Mouse (Mus musculus): ENCODE results near the gene Cd28. TPM values are rescaled to one million over a fixed set of nuclear protein-coding genes. Genes with fewer than 3 reads are reported as not detected.

The Cd28 gene
- polyA plus RNA-seq, 1 experiment from 2014 or later, result 0.16 TPM

DNA sequence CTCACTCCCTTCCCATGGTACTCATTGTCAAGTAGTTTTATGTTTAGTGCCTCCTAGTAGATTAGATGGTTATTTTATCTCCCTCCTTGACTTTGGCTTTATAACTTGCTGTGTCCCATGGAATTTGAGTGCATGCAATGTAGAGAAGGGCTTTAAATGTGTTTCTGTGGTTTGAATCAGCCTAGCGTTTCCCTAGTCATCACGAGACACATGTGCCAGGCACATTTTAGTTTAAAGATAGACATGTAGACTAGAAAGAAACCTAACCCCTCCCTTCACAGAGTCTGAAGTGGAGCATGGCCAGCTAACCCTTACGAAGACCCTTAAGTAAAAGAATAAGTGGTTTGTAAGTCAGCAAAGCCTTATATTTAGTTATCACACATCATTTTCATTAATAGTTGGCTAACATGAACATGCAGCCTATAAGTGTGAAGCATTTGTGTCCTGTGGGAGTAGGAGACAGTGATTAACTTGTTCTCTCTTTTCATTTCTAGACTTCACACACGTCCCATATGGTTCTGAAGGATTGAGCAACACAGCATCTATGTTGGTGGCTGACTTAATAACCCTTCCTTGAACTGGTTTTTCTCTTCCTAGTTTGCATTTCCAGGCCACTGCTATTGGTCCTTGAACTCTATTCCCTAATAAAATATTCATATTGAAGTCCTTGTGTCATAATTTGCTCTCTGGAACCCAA lies 86.7 kb downstream of the Cd28 start:
- no peak overlapping the region for H3K27ac ChIP-seq (ENCODE audit: low read depth, low read length)
- no peak overlapping the region for H3K4me2 ChIP-seq (replicated peaks; ENCODE audit: low read depth, low read length)
- H3K9me3 ChIP-seq (ENCODE audit: control insufficient read depth, low read length), result no peaks in the 10 kb centered on the region
- ATAC-seq (ENCODE audit: low FRiP score, low TSS enrichment), result no peak
- H3K36me3 ChIP-seq (ENCODE audit: control insufficient read depth, insufficient read depth, low read length), result no peaks in the 10 kb centered on the region
- H3K27me3 ChIP-seq (ENCODE audit: control insufficient read depth, insufficient read depth, low read length), result no peaks in the 10 kb centered on the region
- H3K4me1 ChIP-seq (ENCODE audit: control insufficient read depth, insufficient read depth, low read length), result no peaks in the 10 kb centered on the region
- no peak overlapping the region for H3K9ac ChIP-seq (ENCODE audit: low read depth, low read length)
- WGBS, result 86% methylated on average over 4 of the region's 4 CpGs
- H3K4me3 ChIP-seq (ENCODE audit: low read length), result no peak overlapping the region

- Histone ChIP-seq H3K4me3 (ENCODE audit: low read length) (no peak overlapping the region), H3K36me3 (ENCODE audit: control insufficient read depth, insufficient read depth, low read length) (no peaks in the 10 kb centered on the region), H3K4me2 (replicated peaks; ENCODE audit: low read depth, low read length) (no peak overlapping the region), H3K9ac (ENCODE audit: low read depth, low read length) (no peak overlapping the region), H3K27me3 (ENCODE audit: control insufficient read depth, insufficient read depth, low read length) (no peaks in the 10 kb centered on the region), H3K4me1 (ENCODE audit: control insufficient read depth, insufficient read depth, low read length) (no peaks in the 10 kb centered on the region), H3K9me3 (ENCODE audit: control insufficient read depth, low read length) (no peaks in the 10 kb centered on the region), H3K27ac (ENCODE audit: low read depth, low read length) (no peak overlapping the region)
- 82% methylated on average over 6 of the region's 6 CpGs for WGBS
- ATAC-seq (ENCODE audit: low FRiP score, low TSS enrichment), result no peak
These were observed 87.5 kb downstream of the Cd28 start for GRCm38 (mm10) chr1:60803825-60804696.

DNA sequence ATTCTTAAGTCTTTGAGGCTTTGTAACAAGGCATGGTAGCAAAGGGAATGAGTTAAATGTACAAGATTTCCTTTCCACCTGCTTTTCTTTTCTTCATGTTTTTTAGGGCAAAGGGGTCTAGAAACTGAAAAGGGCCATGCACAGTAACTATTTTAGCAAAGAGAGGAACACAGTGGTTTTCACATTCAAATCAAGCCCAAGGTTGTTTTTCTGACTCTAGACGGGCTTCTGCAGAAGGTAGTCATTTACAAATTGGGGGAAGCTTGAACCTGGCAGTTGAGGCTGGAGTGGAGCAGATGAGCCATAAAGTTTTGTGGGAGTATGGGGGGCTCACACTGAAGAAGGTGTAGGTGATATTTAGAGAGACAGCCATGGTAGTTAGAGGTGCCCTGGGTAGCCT lies 88.6 kb downstream of the Cd28 start:
- ATAC-seq (ENCODE audit: low FRiP score, low TSS enrichment), result no peak
- no peaks in the 10 kb centered on the region for H3K36me3 ChIP-seq (ENCODE audit: control insufficient read depth, insufficient read depth, low read length)
- H3K27ac ChIP-seq (ENCODE audit: low read depth, low read length), result no peak overlapping the region
- no peaks in the 10 kb centered on the region for H3K27me3 ChIP-seq (ENCODE audit: control insufficient read depth, insufficient read depth, low read length)
- H3K9me3 ChIP-seq (ENCODE audit: control insufficient read depth, low read length), result no peaks in the 10 kb centered on the region
- no peak overlapping the region for H3K9ac ChIP-seq (ENCODE audit: low read depth, low read length)
- no peak overlapping the region for H3K4me2 ChIP-seq (replicated peaks; ENCODE audit: low read depth, low read length)
- no peaks in the 10 kb centered on the region for H3K4me1 ChIP-seq (ENCODE audit: control insufficient read depth, insufficient read depth, low read length)
- WGBS, result 63% methylated on average over 1 of the region's 1 CpGs
- no peak overlapping the region for H3K4me3 ChIP-seq (ENCODE audit: low read length)

GRCm38 (mm10) chr1:60807748-60808147 lies 91.1 kb downstream of the Cd28 start:
- no peaks in the 10 kb centered on the region for H3K27me3 ChIP-seq (ENCODE audit: control insufficient read depth, insufficient read depth, low read length)
- no peak overlapping the region for H3K4me3 ChIP-seq (ENCODE audit: low read length)
- no peaks in the 10 kb centered on the region for H3K9me3 ChIP-seq (ENCODE audit: control insufficient read depth, low read length)
- H3K36me3 ChIP-seq (ENCODE audit: control insufficient read depth, insufficient read depth, low read length), result no peaks in the 10 kb centered on the region
- no peak overlapping the region for H3K9ac ChIP-seq (ENCODE audit: low read depth, low read length)
- H3K4me2 ChIP-seq (replicated peaks; ENCODE audit: low read depth, low read length), result no peak overlapping the region
- WGBS, result 100% methylated on average over 1 of the region's 1 CpGs
- no peak for ATAC-seq (ENCODE audit: low FRiP score, low TSS enrichment)
- H3K27ac ChIP-seq (ENCODE audit: low read depth, low read length), result no peak overlapping the region
- no peaks in the 10 kb centered on the region for H3K4me1 ChIP-seq (ENCODE audit: control insufficient read depth, insufficient read depth, low read length)

DNA sequence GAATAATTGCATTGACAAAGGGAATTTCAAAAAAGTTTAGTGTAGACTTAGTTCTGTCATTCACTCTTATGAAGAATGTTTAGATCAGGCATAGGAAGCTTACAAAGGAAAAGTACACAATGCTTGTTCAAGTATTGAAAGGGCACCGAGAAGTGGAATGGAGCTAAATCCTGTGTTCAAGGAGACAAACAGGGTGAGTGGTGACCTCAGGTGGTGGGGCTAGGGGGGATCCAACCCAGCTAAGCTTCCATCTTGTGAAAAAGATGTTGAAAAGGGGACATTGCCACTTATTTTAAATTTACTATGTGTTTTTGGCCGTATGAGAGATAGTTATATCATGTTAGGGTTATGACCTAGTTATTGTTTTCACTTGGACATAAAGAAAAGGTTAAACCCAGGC lies 91.9 kb downstream of the Cd28 start:
- Histone ChIP-seq H3K27me3 (ENCODE audit: control insufficient read depth, insufficient read depth, low read length) (no peaks in the 10 kb centered on the region), H3K4me3 (ENCODE audit: low read length) (no peak overlapping the region), H3K36me3 (ENCODE audit: control insufficient read depth, insufficient read depth, low read length) (no peaks in the 10 kb centered on the region), H3K27ac (ENCODE audit: low read depth, low read length) (no peak overlapping the region), H3K9ac (ENCODE audit: low read depth, low read length) (no peak overlapping the region), H3K4me2 (replicated peaks; ENCODE audit: low read depth, low read length) (no peak overlapping the region), H3K9me3 (ENCODE audit: control insufficient read depth, low read length) (no peaks in the 10 kb centered on the region), H3K4me1 (ENCODE audit: control insufficient read depth, insufficient read depth, low read length) (no peaks in the 10 kb centered on the region)
- no peak for ATAC-seq (ENCODE audit: low FRiP score, low TSS enrichment)
- WGBS, result 82% methylated on average over 2 of the region's 2 CpGs

- 80% methylated on average over 12 of the region's 12 CpGs for WGBS
- Histone ChIP-seq H3K4me2 (replicated peaks; ENCODE audit: low read depth, low read length) (no peak overlapping the region), H3K4me3 (ENCODE audit: low read length) (no peak overlapping the region), H3K9ac (ENCODE audit: low read depth, low read length) (no peak overlapping the region), H3K9me3 (ENCODE audit: control insufficient read depth, low read length) (no peaks in the 10 kb centered on the region), H3K27me3 (ENCODE audit: control insufficient read depth, insufficient read depth, low read length) (no peaks in the 10 kb centered on the region), H3K4me1 (ENCODE audit: control insufficient read depth, insufficient read depth, low read length) (no peaks in the 10 kb centered on the region), H3K36me3 (ENCODE audit: control insufficient read depth, insufficient read depth, low read length) (no peaks in the 10 kb centered on the region), H3K27ac (ENCODE audit: low read depth, low read length) (no peak overlapping the region)
- ATAC-seq (ENCODE audit: low FRiP score, low TSS enrichment), result no peak
These were observed 92.6 kb downstream of the Cd28 start for GRCm38 (mm10) chr1:60809166-60809565.

DNA sequence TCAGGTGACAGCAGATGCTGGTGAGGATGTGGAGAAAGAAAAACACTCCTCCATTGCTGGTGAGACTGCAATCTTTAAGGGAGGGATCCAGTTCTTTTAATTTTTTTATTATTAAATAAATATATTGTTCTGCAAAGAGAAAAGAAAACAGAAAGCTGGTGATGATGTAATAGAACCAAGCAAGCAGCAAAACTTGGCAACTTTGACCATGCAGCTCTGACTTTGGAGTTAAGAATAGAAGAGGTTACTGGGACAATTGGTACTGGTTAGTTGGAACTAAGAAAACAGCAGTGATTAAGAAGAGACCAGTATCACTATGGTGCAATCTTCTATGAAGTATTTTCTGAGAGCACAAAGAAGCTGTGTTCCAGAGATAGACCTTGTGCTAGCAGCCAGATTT lies 94.2 kb downstream of the Cd28 start:
- no peak overlapping the region for H3K4me3 ChIP-seq (ENCODE audit: low read length)
- ATAC-seq (ENCODE audit: low FRiP score, low TSS enrichment), result no peak
- H3K9me3 ChIP-seq (ENCODE audit: control insufficient read depth, low read length), result no peaks in the 10 kb centered on the region
- no peaks in the 10 kb centered on the region for H3K4me1 ChIP-seq (ENCODE audit: control insufficient read depth, insufficient read depth, low read length)
- H3K36me3 ChIP-seq (ENCODE audit: control insufficient read depth, insufficient read depth, low read length), result no peaks in the 10 kb centered on the region
- no peaks in the 10 kb centered on the region for H3K27me3 ChIP-seq (ENCODE audit: control insufficient read depth, insufficient read depth, low read length)
- H3K27ac ChIP-seq (ENCODE audit: low read depth, low read length), result no peak overlapping the region
- H3K4me2 ChIP-seq (replicated peaks; ENCODE audit: low read depth, low read length), result no peak overlapping the region
- no peak overlapping the region for H3K9ac ChIP-seq (ENCODE audit: low read depth, low read length)

- no peaks in the 10 kb centered on the region for H3K9me3 ChIP-seq (ENCODE audit: control insufficient read depth, low read length)
- H3K9ac ChIP-seq (ENCODE audit: low read depth, low read length), result no peak overlapping the region
- no peaks in the 10 kb centered on the region for H3K27me3 ChIP-seq (ENCODE audit: control insufficient read depth, insufficient read depth, low read length)
- H3K4me1 ChIP-seq (ENCODE audit: control insufficient read depth, insufficient read depth, low read length), result no peaks in the 10 kb centered on the region
- H3K4me2 ChIP-seq (replicated peaks; ENCODE audit: low read depth, low read length), result no peak overlapping the region
- H3K27ac ChIP-seq (ENCODE audit: low read depth, low read length), result no peak overlapping the region
- ATAC-seq (ENCODE audit: low FRiP score, low TSS enrichment), result no peak
- no peaks in the 10 kb centered on the region for H3K36me3 ChIP-seq (ENCODE audit: control insufficient read depth, insufficient read depth, low read length)
- no peak overlapping the region for H3K4me3 ChIP-seq (ENCODE audit: low read length)
- 78% methylated on average over 1 of the region's 1 CpGs for WGBS
These were observed 95.4 kb downstream of the Cd28 start for GRCm38 (mm10) chr1:60811998-60812397.

DNA sequence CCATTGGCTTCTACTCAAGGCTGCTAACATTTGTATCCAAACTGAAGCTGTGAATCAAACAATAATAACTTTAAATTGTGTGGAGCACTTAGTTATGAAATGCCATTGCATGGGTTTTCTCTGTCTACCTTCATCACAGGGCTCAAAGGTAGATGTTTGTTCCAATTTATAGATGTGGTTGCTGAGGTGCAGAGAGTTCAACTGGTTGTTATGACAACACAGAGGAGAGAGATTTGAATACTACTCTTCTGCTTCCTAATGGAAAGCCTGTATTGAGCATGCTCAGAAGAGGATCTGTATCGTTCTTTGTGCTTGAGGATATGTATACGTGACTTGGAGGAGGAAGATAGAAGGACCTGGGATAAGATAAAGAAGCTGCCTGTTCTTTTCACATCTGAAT lies 96.8 kb downstream of the Cd28 start:
- Histone ChIP-seq H3K27me3 (ENCODE audit: control insufficient read depth, insufficient read depth, low read length) (no peaks in the 10 kb centered on the region), H3K36me3 (ENCODE audit: control insufficient read depth, insufficient read depth, low read length) (no peaks in the 10 kb centered on the region), H3K4me2 (replicated peaks; ENCODE audit: low read depth, low read length) (no peak overlapping the region), H3K4me3 (ENCODE audit: low read length) (no peak overlapping the region), H3K4me1 (ENCODE audit: control insufficient read depth, insufficient read depth, low read length) (no peaks in the 10 kb centered on the region), H3K27ac (ENCODE audit: low read depth, low read length) (no peak overlapping the region), H3K9ac (ENCODE audit: low read depth, low read length) (no peak overlapping the region), H3K9me3 (ENCODE audit: control insufficient read depth, low read length) (no peaks in the 10 kb centered on the region)
- 90% methylated on average over 2 of the region's 2 CpGs for WGBS
- no peak for ATAC-seq (ENCODE audit: low FRiP score, low TSS enrichment)
